Mouse (Mus musculus) liver, embryonic 15.5 days (tissue): ENCODE measurements at regions not wholly inside any gene's neighbourhood (a gene's known extent, or its start where the extent isn't known, plus 50 kb on each side); places are given as distances from the start of the nearest gene placed in this dataset.

ENCODE experiments used
- ATAC-seq: fragments of 200-750 bp; cut with Nextera tagmentation; 2 replicates; pipeline ENCODE4 v1.8.0; 2017; ENCODE audit warnings: moderate number of reproducible peaks, mild to moderate bottlenecking, moderate library complexity; ENCODE audit not compliant: insufficient read depth
- H3K27ac ChIP-seq: fragments of 300-500 bp; sonication (generic); replicated peaks from 2 replicates; pipeline ENCODE4 v1.5.1; 2015; ENCODE audit warnings: mild to moderate bottlenecking, inconsistent platforms
- H3K27me3 ChIP-seq: fragments of 300-500 bp; sonication (generic); 2 replicates; pipeline ENCODE4 v1.6.1; 2015; ENCODE audit warnings: mild to moderate bottlenecking, inconsistent platforms
- H3K36me3 ChIP-seq: fragments of 300-500 bp; sonication (generic); replicated peaks from 2 replicates; pipeline ENCODE4 v1.6.1; 2015; ENCODE audit warnings: moderate library complexity, mild to moderate bottlenecking, inconsistent platforms
- H3K4me1 ChIP-seq: fragments of 300-500 bp; sonication (generic); replicated peaks from 2 replicates; pipeline ENCODE4 v1.6.1; 2015; ENCODE audit warnings: inconsistent platforms
- H3K4me2 ChIP-seq: fragments of 300-500 bp; sonication (generic); 2 replicates; pipeline ENCODE4 v1.6.1; 2015; ENCODE audit warnings: moderate library complexity, mild to moderate bottlenecking, inconsistent platforms
- H3K4me3 ChIP-seq: fragments of 300-500 bp; sonication (generic); replicated peaks from 2 replicates; pipeline ENCODE4 v1.5.1; 2015; ENCODE audit warnings: mild to moderate bottlenecking, inconsistent platforms
- H3K9ac ChIP-seq: fragments of 300-500 bp; sonication (generic); 2 replicates; pipeline ENCODE4 v1.6.1; 2015; ENCODE audit warnings: moderate library complexity, mild to moderate bottlenecking, inconsistent platforms
- H3K9me3 ChIP-seq: fragments of 300-500 bp; sonication (generic); replicated peaks from 2 replicates; pipeline ENCODE4 v1.6.1; 2016; ENCODE audit warnings: inconsistent platforms
- WGBS: fragments of 180-500 bp; shearing (Covaris S2); methylation state at CpG from one replicate; pipeline ENCODE4 v1.1.7; 2015; ENCODE audit warnings: mixed read lengths; ENCODE audit not compliant: insufficient replicate concordance; 5-methylcytosine and 5-hydroxymethylcytosine counted together

GRCm38 (mm10) chr3:143622275-143622674, 582.7 kb downstream of the Lmo4 start:
- Histone ChIP-seq H3K9ac (no peak overlapping the region), H3K4me3 (no peak overlapping the region), H3K9me3 (no peaks in the 10 kb centered on the region), H3K4me1 (no peaks in the 10 kb centered on the region), H3K4me2 (no peak overlapping the region), H3K27me3 (no peaks in the 10 kb centered on the region), H3K27ac (no peak overlapping the region), H3K36me3 (no peaks in the 10 kb centered on the region)
- WGBS: 37% methylated on average over 3 of the region's 3 CpGs
- no peak for ATAC-seq

GRCm38 (mm10) chr3:143619125-143619524, 585.9 kb downstream of the Lmo4 start:
- H3K27me3 ChIP-seq: no peaks in the 10 kb centered on the region
- no peaks in the 10 kb centered on the region for H3K4me1 ChIP-seq
- no peak overlapping the region for H3K27ac ChIP-seq
- H3K9me3 ChIP-seq: no peaks in the 10 kb centered on the region
- no peak overlapping the region for H3K4me3 ChIP-seq
- H3K9ac ChIP-seq: no peak overlapping the region
- 59% methylated on average over 1 of the region's 1 CpGs for WGBS
- no peaks in the 10 kb centered on the region for H3K36me3 ChIP-seq
- no peak overlapping the region for H3K4me2 ChIP-seq
- ATAC-seq: no peak

GRCm38 (mm10) chr3:143614895-143615294, 590.1 kb downstream of the Lmo4 start:
- no peaks in the 10 kb centered on the region for H3K27me3 ChIP-seq
- H3K4me1 ChIP-seq: no peaks in the 10 kb centered on the region
- H3K27ac ChIP-seq: no peak overlapping the region
- H3K4me2 ChIP-seq: no peak overlapping the region
- WGBS: 60% methylated on average over 5 of the region's 5 CpGs
- H3K9me3 ChIP-seq: no peaks in the 10 kb centered on the region
- ATAC-seq: no peak
- no peak overlapping the region for H3K4me3 ChIP-seq
- H3K36me3 ChIP-seq: no peaks in the 10 kb centered on the region
- H3K9ac ChIP-seq: no peak overlapping the region

- WGBS: 61% methylated on average over 3 of the region's 3 CpGs
- H3K4me3 ChIP-seq: no peak overlapping the region
- no peak for ATAC-seq
- no peaks in the 10 kb centered on the region for H3K27me3 ChIP-seq
- H3K9me3 ChIP-seq: no peaks in the 10 kb centered on the region
- H3K36me3 ChIP-seq: no peaks in the 10 kb centered on the region
- H3K4me2 ChIP-seq: no peak overlapping the region
- H3K4me1 ChIP-seq: no peaks in the 10 kb centered on the region
- H3K9ac ChIP-seq: no peak overlapping the region
- H3K27ac ChIP-seq: no peak overlapping the region
Measured at GRCm38 (mm10) chr3:143614004-143614403, 591.0 kb downstream of the Lmo4 start.

DNA sequence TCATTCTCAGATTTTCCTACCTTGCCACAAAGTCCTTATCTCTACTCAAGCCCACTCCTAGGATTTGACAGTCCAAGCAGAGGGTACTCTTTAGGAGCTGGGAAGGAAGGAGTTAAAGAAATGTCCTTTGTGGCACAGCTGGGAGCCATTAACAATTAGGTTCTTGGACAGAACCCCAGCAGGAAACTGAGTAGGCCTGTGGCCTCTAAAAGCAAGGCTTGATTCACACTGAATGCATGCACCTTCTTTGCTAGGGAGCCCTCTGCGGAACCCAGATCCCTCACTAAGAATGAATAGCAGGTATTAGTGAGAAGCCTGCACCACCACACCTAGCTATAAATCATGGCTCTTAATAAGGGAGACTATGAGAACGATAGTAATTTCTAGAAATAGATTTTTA, 595.3 kb downstream of the Lmo4 start:
- 51% methylated on average over 2 of the region's 2 CpGs for WGBS
- no peak for ATAC-seq

GRCm38 (mm10) chr3:143599120-143599519, 605.9 kb downstream of the Lmo4 start:
- H3K4me3 ChIP-seq: no peak overlapping the region
- 28% methylated on average over 2 of the region's 2 CpGs for WGBS
- no peak for ATAC-seq

More for the DNA sequence above, 595.3 kb downstream of the Lmo4 start:
- Histone ChIP-seq H3K4me1 (no peaks in the 10 kb centered on the region), H3K27me3 (no peaks in the 10 kb centered on the region), H3K4me2 (no peak overlapping the region), H3K27ac (no peak overlapping the region), H3K4me3 (no peak overlapping the region), H3K9me3 (no peaks in the 10 kb centered on the region), H3K9ac (no peak overlapping the region), H3K36me3 (no peaks in the 10 kb centered on the region)

GRCm38 (mm10) chr3:143596949-143597593, 607.9 kb downstream of the Lmo4 start:
- no peak overlapping the region for H3K27ac ChIP-seq
- H3K4me3 ChIP-seq: no peak overlapping the region
- no peaks in the 10 kb centered on the region for H3K36me3 ChIP-seq
- H3K9ac ChIP-seq: no peak overlapping the region
- H3K27me3 ChIP-seq: no peaks in the 10 kb centered on the region
- no peak for ATAC-seq
- WGBS: 41% methylated on average over 11 of the region's 11 CpGs
- no peak overlapping the region for H3K4me2 ChIP-seq
- no peaks in the 10 kb centered on the region for H3K9me3 ChIP-seq
- no peaks in the 10 kb centered on the region for H3K4me1 ChIP-seq

More at GRCm38 (mm10) chr3:143599120-143599519, 605.9 kb downstream of the Lmo4 start:
- no peak overlapping the region for H3K9ac ChIP-seq
- no peaks in the 10 kb centered on the region for H3K27me3 ChIP-seq
- no peak overlapping the region for H3K4me2 ChIP-seq
- no peaks in the 10 kb centered on the region for H3K9me3 ChIP-seq
- H3K27ac ChIP-seq: no peak overlapping the region
- no peaks in the 10 kb centered on the region for H3K4me1 ChIP-seq
- no peaks in the 10 kb centered on the region for H3K36me3 ChIP-seq

DNA sequence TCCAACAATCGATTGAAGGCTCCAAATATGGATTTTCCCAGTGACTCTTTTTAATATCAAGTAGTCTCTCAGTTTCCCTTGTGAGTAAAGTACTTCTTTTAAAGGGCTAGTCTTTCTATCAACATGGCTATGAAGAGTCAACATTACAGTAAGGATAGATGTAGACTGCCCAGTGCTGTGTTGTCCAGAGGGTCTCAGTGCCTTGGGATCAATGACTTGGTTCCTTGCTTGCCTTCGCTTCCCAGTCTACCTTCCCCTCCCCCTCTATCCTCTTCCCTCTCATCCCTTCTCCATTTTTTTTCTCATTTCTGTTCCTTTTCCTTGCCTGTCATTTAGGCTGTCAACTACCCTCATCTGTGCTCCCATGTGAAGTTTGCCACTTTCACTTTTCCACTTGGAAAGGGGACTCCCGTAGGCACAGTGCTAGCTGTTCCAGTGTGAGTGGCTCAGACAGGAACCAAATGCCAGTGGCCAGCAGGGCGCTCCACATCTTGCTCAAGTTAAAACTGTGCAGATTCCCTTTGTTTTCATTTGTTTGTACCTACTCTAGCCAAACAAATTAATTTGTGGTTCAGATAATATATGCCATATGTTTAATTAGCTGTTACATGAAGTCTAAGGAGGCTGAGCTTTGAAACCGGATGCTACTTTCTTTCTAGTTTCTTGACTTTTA, 608.9 kb downstream of the Lmo4 start:
- H3K36me3 ChIP-seq: no peaks in the 10 kb centered on the region
- no peaks in the 10 kb centered on the region for H3K9me3 ChIP-seq
- no peak overlapping the region for H3K9ac ChIP-seq
- no peak overlapping the region for H3K4me3 ChIP-seq
- no peak overlapping the region for H3K4me2 ChIP-seq
- H3K4me1 ChIP-seq: no peaks in the 10 kb centered on the region
- 70% methylated on average over 5 of the region's 5 CpGs for WGBS
- H3K27ac ChIP-seq: no peak overlapping the region
- ATAC-seq: no peak
- H3K27me3 ChIP-seq: no peaks in the 10 kb centered on the region

DNA sequence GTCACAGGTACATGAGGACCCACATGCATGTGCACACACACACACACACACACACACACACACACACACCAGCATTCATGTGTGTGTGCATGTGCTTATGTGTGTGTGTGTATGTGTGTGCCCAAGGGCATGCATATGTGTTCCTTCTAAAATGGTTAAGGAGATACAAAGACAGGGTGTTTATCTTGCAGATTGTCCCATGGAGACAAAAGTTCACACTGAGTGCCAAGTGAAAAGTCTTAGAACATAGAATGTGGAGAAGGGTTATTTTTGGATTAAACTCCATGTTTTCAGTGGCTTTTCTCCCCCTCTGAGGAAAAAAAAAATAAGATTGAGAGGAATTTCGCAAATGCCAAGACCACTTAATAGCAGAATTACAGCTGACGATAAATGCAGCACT, 609.9 kb downstream of the Lmo4 start:
- no peak for ATAC-seq
- H3K9me3 ChIP-seq: no peaks in the 10 kb centered on the region
- no peaks in the 10 kb centered on the region for H3K4me1 ChIP-seq
- H3K27me3 ChIP-seq: no peaks in the 10 kb centered on the region
- no peak overlapping the region for H3K4me3 ChIP-seq
- no peaks in the 10 kb centered on the region for H3K36me3 ChIP-seq
- 59% methylated on average over 2 of the region's 2 CpGs for WGBS
- H3K27ac ChIP-seq: no peak overlapping the region
- no peak overlapping the region for H3K4me2 ChIP-seq
- H3K9ac ChIP-seq: no peak overlapping the region

GRCm38 (mm10) chr3:143594676-143595075, 610.3 kb downstream of the Lmo4 start:
- WGBS: 49% methylated on average over 7 of the region's 7 CpGs
- H3K9ac ChIP-seq: no peak overlapping the region
- H3K4me3 ChIP-seq: no peak overlapping the region
- H3K36me3 ChIP-seq: no peaks in the 10 kb centered on the region
- no peaks in the 10 kb centered on the region for H3K27me3 ChIP-seq
- no peak for ATAC-seq
- H3K4me1 ChIP-seq: no peaks in the 10 kb centered on the region
- H3K27ac ChIP-seq: no peak overlapping the region
- no peak overlapping the region for H3K4me2 ChIP-seq
- H3K9me3 ChIP-seq: no peaks in the 10 kb centered on the region

DNA sequence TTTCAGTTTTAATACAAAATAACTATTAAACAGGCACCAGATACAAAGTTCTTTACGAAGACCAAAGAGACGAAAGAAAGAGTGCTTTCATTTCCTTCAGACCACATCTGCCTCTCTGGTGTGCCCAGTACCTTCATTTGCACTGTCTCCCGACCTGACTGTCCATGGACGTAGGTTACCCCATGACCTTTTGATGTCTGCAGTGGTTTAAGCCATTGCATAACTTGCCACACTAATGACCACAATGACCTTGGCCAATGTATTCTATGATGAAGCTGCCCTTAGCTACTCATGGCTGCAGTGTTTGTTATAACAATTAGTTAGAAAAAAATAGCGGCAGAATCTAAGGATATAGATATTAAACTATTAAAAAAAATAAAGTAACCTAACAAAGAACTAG, 618.4 kb downstream of the Lmo4 start:
- no peaks in the 10 kb centered on the region for H3K9me3 ChIP-seq
- H3K36me3 ChIP-seq: no peaks in the 10 kb centered on the region
- no peak overlapping the region for H3K4me2 ChIP-seq
- H3K4me3 ChIP-seq: no peak overlapping the region
- no peak overlapping the region for H3K9ac ChIP-seq
- no peaks in the 10 kb centered on the region for H3K4me1 ChIP-seq
- H3K27me3 ChIP-seq: no peaks in the 10 kb centered on the region
- WGBS: 65% methylated on average over 5 of the region's 5 CpGs
- no peak overlapping the region for H3K27ac ChIP-seq
- no peak for ATAC-seq
